Mouse (Mus musculus): Measurements from ENCODE around the gene Tcf12. TPM values are rescaled to one million over a fixed set of nuclear protein-coding genes. Genes with fewer than 3 reads are reported as not detected.

Tcf12 gene
- polyA plus RNA-seq (2014; fragmentation: Nextera tagmentation; extraction: Ambion mirVana), result 80.0 and 87.7 TPM in 2 replicates

DNA sequence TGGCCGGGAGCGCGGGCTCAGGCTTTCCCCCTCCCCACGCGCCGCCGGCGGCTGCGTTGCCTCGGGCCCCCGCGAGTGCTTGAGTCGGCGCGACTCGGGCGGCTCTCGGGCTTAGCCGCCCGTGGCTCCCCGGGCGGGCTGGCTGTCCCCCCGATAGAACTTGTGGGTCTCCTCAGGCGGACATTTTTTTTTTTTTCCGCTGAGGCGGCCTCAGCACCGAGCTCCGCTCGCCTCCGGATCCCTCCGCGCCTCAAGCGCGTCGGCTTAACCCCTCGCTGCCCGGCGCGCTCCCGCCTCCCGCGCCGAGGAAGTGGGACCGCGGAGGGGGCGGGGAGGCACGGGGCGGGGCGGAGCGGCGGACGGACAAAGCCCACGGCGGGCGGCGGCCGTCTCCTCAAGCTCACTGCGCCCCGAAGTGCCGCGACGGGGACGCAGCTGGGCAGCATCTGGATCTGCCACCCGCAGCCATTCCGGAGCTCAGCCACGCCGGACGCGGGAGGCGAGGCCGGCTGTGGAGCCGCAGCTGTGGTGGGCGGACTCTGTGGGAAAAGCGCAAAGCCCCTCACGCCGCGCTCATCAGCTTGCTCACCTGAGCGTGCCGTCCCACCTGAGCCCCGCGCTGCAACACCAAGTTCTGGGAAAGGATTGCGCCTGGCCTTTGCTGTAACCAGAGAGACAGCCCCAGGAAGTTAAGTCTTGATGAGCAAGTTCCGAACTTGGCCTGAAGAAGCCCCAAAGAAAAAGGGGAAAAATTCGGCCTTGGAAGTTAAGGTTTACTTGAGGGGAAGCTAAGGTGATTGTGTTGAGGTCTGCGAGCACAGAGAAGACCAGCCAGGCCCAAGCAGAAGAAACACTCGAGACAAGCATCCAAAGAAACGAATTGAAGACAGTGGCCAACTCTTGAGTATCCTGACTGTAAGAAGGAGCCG is at the start of gene Tcf12:
Gene Tcf12, minus strand, starts transcription at position 250 of the 929 bp plus-strand sequence.
- Histone ChIP-seq H3K4me1 (ENCODE audit: control insufficient read depth, insufficient read depth, low read length) (0 out of 2 replicates have a peak, but pooled peaks cover 3% of the 10 kb centered on the region), H3K4me2 (replicated peaks; ENCODE audit: low read depth, low read length) (peak within 1 kb of the TSS; percentile 73), H3K27me3 (ENCODE audit: control insufficient read depth, insufficient read depth, low read length) (no peaks in the 10 kb centered on the region), H3K9me3 (ENCODE audit: control insufficient read depth, low read depth, low read length) (no peaks in the 10 kb centered on the region), H3K4me3 (ENCODE audit: low read depth, low read length) (peak within 1 kb of the TSS; percentile 98), H3K27ac (ENCODE audit: low read length) (peak within 1 kb of the TSS; percentile 98), H3K36me3 (ENCODE audit: control insufficient read depth, insufficient read depth, low read length) (peaks cover 8% of the 10 kb centered on the region), H3K9ac (replicated peaks; ENCODE audit: low read depth, low read length) (peak within 1 kb of the TSS; percentile 99)
- WGBS, result 1% methylated on average over 84 of the region's 88 CpGs
- peak; percentile 91 for ATAC-seq (ENCODE audit: insufficient number of reproducible peaks, insufficient read depth, low FRiP score, low read depth)

DNA sequence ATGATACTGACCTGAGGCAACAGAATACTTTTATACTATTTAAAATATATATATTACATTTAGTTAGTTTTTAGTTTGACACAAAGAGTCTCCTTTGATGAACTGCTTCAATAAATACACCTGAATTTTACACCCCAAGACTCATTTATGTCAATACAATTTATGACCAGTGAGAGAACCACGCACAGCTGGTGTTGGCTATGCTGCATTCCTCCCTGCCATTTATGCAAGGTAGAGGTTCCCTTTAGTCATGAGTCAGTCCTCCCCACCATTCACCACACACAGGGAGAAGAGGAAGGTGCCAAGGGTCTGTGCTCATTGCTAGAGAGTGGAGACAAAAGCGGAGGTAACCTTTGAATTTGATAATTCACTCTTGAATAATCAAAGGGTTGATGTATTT is 46.7 kb upstream of the Tcf12 start:
- Histone ChIP-seq H3K4me1 (ENCODE audit: control insufficient read depth, insufficient read depth, low read length) (no peaks in the 10 kb centered on the region), H3K27ac (ENCODE audit: low read length) (no peak overlapping the region), H3K4me2 (replicated peaks; ENCODE audit: low read depth, low read length) (no peak overlapping the region), H3K9ac (replicated peaks; ENCODE audit: low read depth, low read length) (no peak overlapping the region), H3K36me3 (ENCODE audit: control insufficient read depth, insufficient read depth, low read length) (no peaks in the 10 kb centered on the region), H3K4me3 (ENCODE audit: low read depth, low read length) (no peak overlapping the region), H3K27me3 (ENCODE audit: control insufficient read depth, insufficient read depth, low read length) (no peaks in the 10 kb centered on the region), H3K9me3 (ENCODE audit: control insufficient read depth, low read depth, low read length) (no peaks in the 10 kb centered on the region)
- 58% methylated on average over 2 of the region's 2 CpGs for WGBS
- no peak for ATAC-seq (ENCODE audit: insufficient number of reproducible peaks, insufficient read depth, low FRiP score, low read depth)

DNA sequence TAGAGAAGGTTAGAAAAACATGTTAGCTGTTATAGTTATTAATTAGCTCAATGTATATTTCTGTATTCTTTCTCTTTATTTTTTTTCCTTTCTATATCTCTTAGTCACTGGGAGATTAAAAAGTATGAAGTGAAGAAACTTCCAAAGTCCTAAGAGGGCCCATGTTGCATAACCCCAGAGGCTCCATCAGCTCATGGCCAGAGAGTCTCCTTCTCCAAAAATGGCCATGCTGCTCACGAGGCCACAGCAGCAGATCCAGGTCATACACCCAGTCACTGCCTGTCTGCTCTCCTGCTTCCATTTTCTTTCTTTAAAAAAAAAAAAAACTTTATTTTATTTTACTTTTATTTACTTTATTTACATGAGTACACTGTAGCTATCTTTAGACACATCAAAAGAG is 45.4 kb upstream of the Tcf12 start:
- no peaks in the 10 kb centered on the region for H3K4me1 ChIP-seq (ENCODE audit: control insufficient read depth, insufficient read depth, low read length)
- WGBS, result 78% methylated on average over 1 of the region's 1 CpGs
- H3K27me3 ChIP-seq (ENCODE audit: control insufficient read depth, insufficient read depth, low read length), result no peaks in the 10 kb centered on the region
- no peak overlapping the region for H3K4me3 ChIP-seq (ENCODE audit: low read depth, low read length)
- ATAC-seq (ENCODE audit: insufficient number of reproducible peaks, insufficient read depth, low FRiP score, low read depth), result no peak
- H3K4me2 ChIP-seq (replicated peaks; ENCODE audit: low read depth, low read length), result no peak overlapping the region
- H3K9ac ChIP-seq (replicated peaks; ENCODE audit: low read depth, low read length), result no peak overlapping the region
- no peaks in the 10 kb centered on the region for H3K9me3 ChIP-seq (ENCODE audit: control insufficient read depth, low read depth, low read length)
- no peaks in the 10 kb centered on the region for H3K36me3 ChIP-seq (ENCODE audit: control insufficient read depth, insufficient read depth, low read length)
- no peak overlapping the region for H3K27ac ChIP-seq (ENCODE audit: low read length)

GRCm38 (mm10) chr9:72155250-72156138 is 43.8 kb upstream of the Tcf12 start:
- no peaks in the 10 kb centered on the region for H3K4me1 ChIP-seq (ENCODE audit: control insufficient read depth, insufficient read depth, low read length)
- H3K36me3 ChIP-seq (ENCODE audit: control insufficient read depth, insufficient read depth, low read length), result no peaks in the 10 kb centered on the region
- WGBS, result 9% methylated on average over 21 of the region's 21 CpGs
- no peak for ATAC-seq (ENCODE audit: insufficient number of reproducible peaks, insufficient read depth, low FRiP score, low read depth)
- H3K27ac ChIP-seq (ENCODE audit: low read length), result no peak overlapping the region
- no peaks in the 10 kb centered on the region for H3K9me3 ChIP-seq (ENCODE audit: control insufficient read depth, low read depth, low read length)
- no peaks in the 10 kb centered on the region for H3K27me3 ChIP-seq (ENCODE audit: control insufficient read depth, insufficient read depth, low read length)
- peak overlapping the region; percentile 27 for H3K4me3 ChIP-seq (ENCODE audit: low read depth, low read length)
- H3K9ac ChIP-seq (replicated peaks; ENCODE audit: low read depth, low read length), result no peak overlapping the region; the same call in 1 of the 2 replicates
- H3K4me2 ChIP-seq (replicated peaks; ENCODE audit: low read depth, low read length), result peak overlapping the region; percentile 62

GRCm38 (mm10) chr9:72144148-72144547 is 32.5 kb upstream of the Tcf12 start:
- no peaks in the 10 kb centered on the region for H3K27me3 ChIP-seq (ENCODE audit: control insufficient read depth, insufficient read depth, low read length)
- H3K27ac ChIP-seq (ENCODE audit: low read length), result no peak overlapping the region
- ATAC-seq (ENCODE audit: insufficient number of reproducible peaks, insufficient read depth, low FRiP score, low read depth), result no peak
- no peak overlapping the region for H3K9ac ChIP-seq (replicated peaks; ENCODE audit: low read depth, low read length)
- no peak overlapping the region for H3K4me3 ChIP-seq (ENCODE audit: low read depth, low read length)
- H3K9me3 ChIP-seq (ENCODE audit: control insufficient read depth, low read depth, low read length), result no peaks in the 10 kb centered on the region
- H3K36me3 ChIP-seq (ENCODE audit: control insufficient read depth, insufficient read depth, low read length), result no peaks in the 10 kb centered on the region
- 58% methylated on average over 5 of the region's 5 CpGs for WGBS
- H3K4me1 ChIP-seq (ENCODE audit: control insufficient read depth, insufficient read depth, low read length), result no peaks in the 10 kb centered on the region
- H3K4me2 ChIP-seq (replicated peaks; ENCODE audit: low read depth, low read length), result no peak overlapping the region

DNA sequence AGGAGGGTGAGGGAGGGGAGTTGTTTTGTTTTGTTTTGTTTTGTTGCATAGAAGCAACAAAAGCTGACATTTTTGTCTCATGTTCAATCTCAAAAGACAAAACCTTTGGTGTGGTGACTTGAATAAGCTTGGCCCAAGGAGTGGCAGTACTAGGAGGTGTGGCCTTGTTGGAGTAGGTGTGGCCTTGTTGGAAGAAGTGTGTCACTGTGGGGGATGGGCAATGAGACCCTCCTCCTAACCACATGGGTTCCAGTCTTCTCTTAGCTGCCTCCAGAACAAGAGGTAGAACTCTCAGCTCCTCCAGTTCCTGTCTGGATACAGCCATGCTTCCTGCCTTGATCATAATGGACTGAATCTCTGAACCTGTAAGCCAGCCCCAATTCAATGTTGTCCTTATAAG is 26.2 kb upstream of the Tcf12 start:
- no peaks in the 10 kb centered on the region for H3K27me3 ChIP-seq (ENCODE audit: control insufficient read depth, insufficient read depth, low read length)
- H3K27ac ChIP-seq (ENCODE audit: low read length), result no peak overlapping the region
- H3K4me3 ChIP-seq (ENCODE audit: low read depth, low read length), result no peak overlapping the region
- no peaks in the 10 kb centered on the region for H3K4me1 ChIP-seq (ENCODE audit: control insufficient read depth, insufficient read depth, low read length)
- no peak for ATAC-seq (ENCODE audit: insufficient number of reproducible peaks, insufficient read depth, low FRiP score, low read depth)
- H3K9ac ChIP-seq (replicated peaks; ENCODE audit: low read depth, low read length), result no peak overlapping the region
- H3K36me3 ChIP-seq (ENCODE audit: control insufficient read depth, insufficient read depth, low read length), result no peaks in the 10 kb centered on the region
- no peaks in the 10 kb centered on the region for H3K9me3 ChIP-seq (ENCODE audit: control insufficient read depth, low read depth, low read length)
- no peak overlapping the region for H3K4me2 ChIP-seq (replicated peaks; ENCODE audit: low read depth, low read length)

DNA sequence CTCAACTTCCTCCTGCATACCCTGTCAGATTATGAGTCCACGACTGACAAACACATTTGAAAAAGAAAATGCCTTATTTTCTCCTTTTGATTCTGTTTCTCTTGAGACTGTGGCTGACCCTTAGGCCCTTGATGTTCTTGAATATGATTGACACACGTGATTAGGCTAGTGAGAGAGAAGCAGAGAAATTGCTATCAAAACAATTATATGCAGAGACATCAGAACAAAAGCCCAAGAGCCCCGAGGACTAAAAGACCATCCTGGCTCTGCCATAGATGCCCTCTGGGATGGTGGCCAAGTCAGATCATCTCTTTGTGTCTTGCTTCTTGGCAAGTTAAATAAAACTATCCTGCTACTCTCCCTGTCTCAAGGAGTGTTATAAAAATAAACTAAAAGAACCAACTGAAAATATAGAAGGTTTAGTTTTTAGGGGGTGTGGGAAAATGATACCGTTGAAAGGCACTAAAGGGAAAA is 22.1 kb upstream of the Tcf12 start:
- no peaks in the 10 kb centered on the region for H3K4me1 ChIP-seq (ENCODE audit: control insufficient read depth, insufficient read depth, low read length)
- no peaks in the 10 kb centered on the region for H3K27me3 ChIP-seq (ENCODE audit: control insufficient read depth, insufficient read depth, low read length)
- no peaks in the 10 kb centered on the region for H3K36me3 ChIP-seq (ENCODE audit: control insufficient read depth, insufficient read depth, low read length)
- peak overlapping the region; percentile 78 for H3K4me2 ChIP-seq (replicated peaks; ENCODE audit: low read depth, low read length)
- peak overlapping the region; percentile 94 for H3K27ac ChIP-seq (ENCODE audit: low read length)
- no peak for ATAC-seq (ENCODE audit: insufficient number of reproducible peaks, insufficient read depth, low FRiP score, low read depth)
- no peaks in the 10 kb centered on the region for H3K9me3 ChIP-seq (ENCODE audit: control insufficient read depth, low read depth, low read length)
- WGBS, result 46% methylated on average over 4 of the region's 4 CpGs
- H3K9ac ChIP-seq (replicated peaks; ENCODE audit: low read depth, low read length), result peak overlapping the region; percentile 75
- H3K4me3 ChIP-seq (ENCODE audit: low read depth, low read length), result peak overlapping the region; percentile 61

GRCm38 (mm10) chr9:72133089-72133771 is 21.6 kb upstream of the Tcf12 start:
- no peaks in the 10 kb centered on the region for H3K4me1 ChIP-seq (ENCODE audit: control insufficient read depth, insufficient read depth, low read length)
- ATAC-seq (ENCODE audit: insufficient number of reproducible peaks, insufficient read depth, low FRiP score, low read depth), result peak; percentile 95
- WGBS, result 2% methylated on average over 55 of the region's 56 CpGs
- peak overlapping the region; percentile 75 for H3K9ac ChIP-seq (replicated peaks; ENCODE audit: low read depth, low read length)
- H3K9me3 ChIP-seq (ENCODE audit: control insufficient read depth, low read depth, low read length), result no peaks in the 10 kb centered on the region
- peak overlapping the region; percentile 78 for H3K4me2 ChIP-seq (replicated peaks; ENCODE audit: low read depth, low read length)
- no peaks in the 10 kb centered on the region for H3K36me3 ChIP-seq (ENCODE audit: control insufficient read depth, insufficient read depth, low read length)
- no peaks in the 10 kb centered on the region for H3K27me3 ChIP-seq (ENCODE audit: control insufficient read depth, insufficient read depth, low read length)
- peak overlapping the region; percentile 94 for H3K27ac ChIP-seq (ENCODE audit: low read length)
- peak overlapping the region; percentile 61 for H3K4me3 ChIP-seq (ENCODE audit: low read depth, low read length)

Data from stomach, embryonic 14.5 days (tissue).